Mouse (Mus musculus): ENCODE data around the gene Mfsd13b.

- TF ChIP-seq CTCF (IDR thresholded peaks at IDR 0.05; ENCODE audit: low read depth) (no peak), EP300 (IDR thresholded peaks at IDR 0.05; ENCODE audit: low read depth) (no peak)
These were observed 20.2 kb downstream of the Mfsd13b start for GRCm38 (mm10) chr7:121002407-121002928.

All from liver, postnatal 0 days (tissue).